Mouse (Mus musculus) myocyte (in vitro differentiated cells): Measurements from ENCODE around the gene Hoxa4.

Experiments
- E2F4 ChIP-seq: IDR thresholded peaks from one replicate; pipeline ENCODE4 v1.6.1; 2011; ENCODE audit warnings: mild to moderate bottlenecking, control low read depth, moderate library complexity; ENCODE audit not compliant: insufficient read depth
- MAX ChIP-seq: IDR thresholded peaks from one replicate; pipeline ENCODE4 v1.6.1; 2011; ENCODE audit warnings: low read depth, mild to moderate bottlenecking, control low read depth
- MYOD1 ChIP-seq, 3 experiments: IDR thresholded peaks; one replicate each; pipeline ENCODE4 v1.6.1; 2011; ENCODE audit warnings: control low read depth in 2 of 3, low read depth in 2 of 3, mild to moderate bottlenecking in 2 of 3, moderate library complexity in 1 of 3; ENCODE audit not compliant: insufficient read length in 2 of 3, control insufficient read depth in 1 of 3
- POLR2A ChIP-seq: IDR thresholded peaks from one replicate; pipeline ENCODE4 v1.6.1; 2011; ENCODE audit warnings: low read depth, mild to moderate bottlenecking, control low read depth, moderate library complexity; ENCODE audit not compliant: insufficient read length
- POLR2AphosphoS2 ChIP-seq: IDR thresholded peaks from one replicate; pipeline ENCODE4 v1.6.1; 2011; ENCODE audit warnings: low read depth, control low read depth; ENCODE audit not compliant: insufficient read length
- TCF12 ChIP-seq: IDR thresholded peaks from one replicate; pipeline ENCODE4 v1.6.1; 2011; ENCODE audit warnings: mild to moderate bottlenecking, control low read depth; ENCODE audit not compliant: poor library complexity, insufficient read depth, severe bottlenecking
- TCF3 ChIP-seq: IDR thresholded peaks from one replicate; pipeline ENCODE4 v1.6.1; 2011; ENCODE audit warnings: low read depth, control low read depth; ENCODE audit not compliant: insufficient read length
- USF1 ChIP-seq: IDR thresholded peaks from one replicate; pipeline ENCODE4 v1.6.1; 2011; ENCODE audit warnings: low read depth, mild to moderate bottlenecking, control low read depth, moderate library complexity

- TF ChIP-seq E2F4 (no peak), USF1 (no peak), POLR2A (no peak), POLR2AphosphoS2 (no peak), MAX (no peak), TCF12 (no peak), TCF3 (no peak), MYOD1 (IDR thresholded peaks at IDR 0.05; ENCODE audit: control insufficient read depth in 1 of 3, insufficient read length in 2 of 3, low read depth in 2 of 3) (no peak)
These were observed 13.7 kb downstream of the Hoxa4 start for GRCm38 (mm10) chr6:52177806-52178205.
